Mouse (Mus musculus) layer of hippocampus, postnatal 10 days (tissue): ENCODE results near the gene Cfap65. TPM values are rescaled to one million over a fixed set of nuclear protein-coding genes. Genes with fewer than 3 reads are reported as not detected.

Source experiments
- DNase-seq, 2 experiments: peaks; one replicate each; pipeline ENCODE4 v3.0.0; 2021; ENCODE audit warnings: low spot score in 2 of 2
- long read RNA-seq: library from polyadenylated mRNA; stranded (forward); transcript quantifications from one replicate; pipeline ENCODE4 v2.0.0, GENCODE M21; 2023
- total RNA-seq, 2 experiments: library from RNA; stranded (reverse); gene quantifications; 2 replicates each; pipeline ENCODE4 v1.2.3; 2021

Gene Cfap65
- total RNA-seq, result 1 to 10 TPM; 3.3 to 3.9 TPM
- long read RNA-seq, partial matches to known transcripts, result 2 of 3 reads
- long read RNA-seq, other reads (novel, unspliced or antisense), result 1 of 3 reads

DNA sequence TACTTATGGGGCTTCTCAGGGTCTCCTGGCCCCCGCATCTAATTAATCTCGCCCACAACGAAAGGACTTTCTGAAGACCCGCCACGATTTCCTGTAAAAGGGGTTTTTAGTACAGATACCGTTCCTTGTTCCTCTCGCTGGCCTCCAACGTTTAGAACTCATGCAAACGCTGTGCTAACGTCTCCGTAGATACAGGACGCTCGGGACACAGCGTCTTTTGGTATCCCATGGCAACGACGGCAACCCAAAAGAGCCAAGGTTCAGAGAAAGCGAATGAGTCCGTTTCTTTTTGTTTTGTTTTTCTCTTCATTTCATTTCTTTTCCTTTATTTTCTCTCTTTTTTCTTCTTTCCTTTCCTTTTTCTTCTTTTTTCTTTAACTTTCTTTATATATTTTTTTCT is at the start of gene Cfap65:
TSS of gene Cfap65 (minus strand) at position 198 of the 400 bp plus-strand sequence.
- peak; percentile 67 to 71 for DNase-seq

DNA sequence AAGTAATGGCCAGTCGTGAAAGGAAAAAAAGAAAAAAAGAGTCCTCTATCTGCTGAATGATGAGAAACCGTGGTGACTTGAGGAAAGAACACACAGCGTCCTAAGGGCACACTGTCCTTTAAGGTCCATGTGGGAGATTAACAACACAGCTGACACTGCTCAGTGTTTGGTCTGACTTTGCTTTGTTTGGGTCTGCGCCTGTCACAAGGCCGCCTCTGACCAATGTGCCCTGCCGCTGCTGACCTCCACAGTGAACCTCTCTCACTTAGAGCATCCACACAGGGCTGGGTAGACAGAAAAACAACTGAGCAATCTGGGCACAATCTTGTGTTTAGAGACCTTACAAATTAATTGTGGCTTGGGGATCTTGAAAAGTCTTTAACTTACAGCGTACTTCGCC is 41.6 kb upstream of the Cfap65 start:
- no peak for DNase-seq

- DNase-seq, result no peak
These were observed 40.5 kb upstream of the Cfap65 start for GRCm38 (mm10) chr1:74975936-74976335.

DNA sequence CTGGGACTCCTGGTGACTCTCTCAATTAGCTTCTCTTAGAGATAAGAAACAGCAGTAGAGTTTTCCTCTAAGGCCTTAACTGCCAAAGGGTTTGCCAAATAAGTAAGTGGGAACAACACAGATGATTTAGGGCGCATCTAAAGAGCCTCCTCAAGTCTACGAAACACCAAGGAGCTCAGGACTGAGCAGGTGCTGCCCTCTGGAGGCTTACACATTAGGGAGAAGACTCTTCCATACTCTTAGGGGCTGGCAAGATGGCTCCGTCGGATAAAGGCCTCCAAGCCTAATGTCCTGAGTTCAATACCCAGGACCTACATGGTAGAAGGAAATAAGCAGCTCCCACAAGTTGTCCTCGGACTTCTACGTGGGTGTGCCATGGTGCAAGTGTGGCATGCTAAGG is 38.2 kb upstream of the Cfap65 start:
- no peak for DNase-seq

GRCm38 (mm10) chr1:74971353-74972050 is 36.1 kb upstream of the Cfap65 start:
- no peak for DNase-seq

DNA sequence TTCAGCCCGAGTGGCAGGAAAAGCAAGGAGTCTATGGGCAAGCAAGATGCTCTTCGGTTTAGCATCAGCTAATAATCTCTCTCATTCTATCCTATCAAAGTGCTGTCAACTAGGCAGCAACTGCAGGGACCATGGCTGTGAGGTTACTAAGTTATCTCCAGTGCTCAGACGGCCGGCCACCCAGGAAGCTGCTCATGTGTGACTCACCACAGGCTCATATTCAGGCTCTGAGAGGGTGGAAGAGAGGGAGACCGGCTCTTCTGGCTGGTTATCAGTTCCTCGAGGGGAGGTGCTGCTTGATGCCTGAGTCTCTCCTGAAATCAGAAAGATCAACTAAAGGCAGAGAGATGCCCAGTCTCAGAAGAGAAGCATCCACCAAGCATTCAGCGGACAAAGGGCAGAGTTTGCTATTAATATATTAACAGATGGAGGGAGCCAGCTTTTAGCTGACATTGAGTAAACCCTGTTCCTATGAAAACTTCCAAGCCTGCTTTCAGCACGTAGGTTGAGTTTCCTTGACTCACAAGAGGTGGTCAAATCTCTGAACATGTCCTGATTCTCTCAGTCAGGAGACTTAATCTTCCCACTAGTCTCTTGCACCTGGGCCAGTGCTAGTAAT is 32.7 kb upstream of the Cfap65 start:
- DNase-seq, result no peak

DNA sequence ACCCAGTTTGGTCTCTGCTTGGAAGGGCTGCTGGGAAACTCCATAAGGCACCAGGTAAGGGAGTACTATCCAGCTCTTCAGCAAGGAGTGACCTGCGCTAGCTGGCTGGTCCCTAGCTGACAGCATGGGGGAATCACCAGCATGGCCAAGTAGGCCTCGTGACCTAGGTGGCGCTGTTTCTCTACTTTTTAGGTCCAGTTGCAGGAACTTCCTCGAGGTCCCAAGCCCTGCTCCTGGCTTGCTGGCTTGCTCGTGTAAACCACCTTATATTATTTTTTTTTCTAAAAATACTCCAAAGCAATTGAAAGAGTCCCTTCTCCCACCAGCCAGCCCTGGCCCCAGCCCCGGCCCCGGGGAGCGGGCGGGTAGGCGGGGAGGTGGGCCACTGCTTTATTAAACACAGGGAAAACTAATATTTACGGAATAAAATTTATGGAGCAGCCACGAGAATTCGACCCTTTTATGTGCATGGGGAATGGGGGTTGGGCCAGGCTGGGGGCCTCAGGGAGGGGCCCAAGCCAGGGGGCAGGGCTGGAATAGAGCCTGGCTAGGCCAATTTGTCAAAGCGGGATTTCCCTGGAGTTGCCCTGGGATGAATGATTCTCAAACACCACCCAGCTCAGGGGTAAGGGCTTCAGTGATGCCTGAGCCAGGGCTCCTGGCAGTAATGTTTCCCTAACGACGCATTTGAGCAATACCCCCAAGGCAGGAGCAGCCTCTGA is 29.3 kb upstream of the Cfap65 start:
- peak; percentile 76 to 82 for DNase-seq

DNA sequence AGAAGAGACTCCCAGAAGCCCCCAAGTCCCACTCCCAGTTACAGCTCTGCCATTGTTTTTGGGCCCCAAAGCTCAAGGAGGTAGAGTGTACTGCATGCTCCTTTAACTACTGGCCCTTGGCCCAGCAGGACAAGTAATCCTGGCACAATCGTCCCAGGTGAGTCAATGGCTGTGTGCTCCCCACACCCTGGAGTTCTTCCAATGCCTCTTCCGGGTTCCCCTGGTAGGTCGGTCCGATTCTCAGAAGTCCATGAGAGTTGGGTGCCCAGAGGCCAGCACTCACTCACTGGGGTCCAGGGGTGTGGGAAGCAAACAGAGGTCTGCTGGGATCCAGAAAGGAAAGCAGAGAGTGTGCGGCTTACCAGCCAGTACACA is 27.4 kb upstream of the Cfap65 start:
- DNase-seq, result no peak

DNA sequence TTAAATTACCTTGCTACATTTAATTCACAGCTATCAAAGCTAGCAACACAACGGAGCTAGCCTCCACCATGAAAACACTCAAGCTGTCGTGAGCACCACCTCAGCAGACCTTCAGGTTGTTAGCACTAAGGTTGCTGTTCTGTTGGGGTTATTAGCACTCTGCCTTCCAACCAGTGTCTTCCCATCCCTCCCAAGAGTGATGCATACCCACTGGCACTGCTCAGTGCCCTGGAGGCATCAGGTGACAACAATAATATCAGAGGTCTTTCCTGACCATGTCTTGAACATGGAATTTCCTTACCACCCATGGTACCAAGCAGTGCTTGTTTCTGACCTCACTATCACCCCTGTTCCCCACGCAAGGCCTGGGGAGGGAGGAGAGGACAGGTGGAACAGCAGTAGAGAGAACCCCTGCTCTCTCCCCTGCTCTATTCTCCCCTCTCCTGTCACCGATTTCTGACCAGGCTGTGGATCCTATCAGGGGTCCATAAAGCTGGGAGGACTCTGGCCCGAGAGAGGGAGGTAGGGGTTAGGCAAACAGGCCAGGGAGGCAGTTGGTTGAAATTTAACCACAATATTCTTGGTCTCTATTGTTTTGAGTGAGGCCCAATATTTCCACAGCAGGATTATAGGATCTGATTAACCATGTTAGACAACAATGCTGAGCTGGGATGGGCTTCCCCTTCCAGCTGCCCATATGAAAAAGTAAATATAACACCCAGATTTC is 26.9 kb upstream of the Cfap65 start:
- no peak for DNase-seq

- no peak for DNase-seq
These were observed 26.3 kb upstream of the Cfap65 start for GRCm38 (mm10) chr1:74961722-74962121.

DNA sequence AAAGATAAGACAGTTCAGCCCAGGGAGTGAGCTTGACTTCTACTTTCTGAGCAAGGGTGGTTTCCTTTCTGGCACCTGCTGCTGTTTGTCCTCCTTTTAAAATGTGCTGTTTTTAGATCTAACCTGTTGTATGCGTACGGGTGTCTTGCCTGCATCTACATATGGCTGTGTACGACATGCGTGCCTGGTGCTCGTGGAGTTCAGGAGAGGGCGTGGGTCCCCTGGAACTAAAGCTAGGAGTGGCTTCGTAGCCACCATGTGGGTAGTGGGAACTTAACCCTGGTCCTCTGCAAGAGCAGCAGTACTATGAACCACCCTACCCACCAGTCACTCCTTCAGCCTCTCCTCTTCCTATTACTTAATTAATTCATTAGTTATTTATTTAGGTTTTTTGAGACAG is 24.7 kb upstream of the Cfap65 start:
- no peak for DNase-seq

- DNase-seq, result no peak
These were observed 16.3 kb upstream of the Cfap65 start, which contains the start of gene Ihh for GRCm38 (mm10) chr1:74951556-74952210. Gene Ihh (minus strand): TSS chr1:74951672.

DNA sequence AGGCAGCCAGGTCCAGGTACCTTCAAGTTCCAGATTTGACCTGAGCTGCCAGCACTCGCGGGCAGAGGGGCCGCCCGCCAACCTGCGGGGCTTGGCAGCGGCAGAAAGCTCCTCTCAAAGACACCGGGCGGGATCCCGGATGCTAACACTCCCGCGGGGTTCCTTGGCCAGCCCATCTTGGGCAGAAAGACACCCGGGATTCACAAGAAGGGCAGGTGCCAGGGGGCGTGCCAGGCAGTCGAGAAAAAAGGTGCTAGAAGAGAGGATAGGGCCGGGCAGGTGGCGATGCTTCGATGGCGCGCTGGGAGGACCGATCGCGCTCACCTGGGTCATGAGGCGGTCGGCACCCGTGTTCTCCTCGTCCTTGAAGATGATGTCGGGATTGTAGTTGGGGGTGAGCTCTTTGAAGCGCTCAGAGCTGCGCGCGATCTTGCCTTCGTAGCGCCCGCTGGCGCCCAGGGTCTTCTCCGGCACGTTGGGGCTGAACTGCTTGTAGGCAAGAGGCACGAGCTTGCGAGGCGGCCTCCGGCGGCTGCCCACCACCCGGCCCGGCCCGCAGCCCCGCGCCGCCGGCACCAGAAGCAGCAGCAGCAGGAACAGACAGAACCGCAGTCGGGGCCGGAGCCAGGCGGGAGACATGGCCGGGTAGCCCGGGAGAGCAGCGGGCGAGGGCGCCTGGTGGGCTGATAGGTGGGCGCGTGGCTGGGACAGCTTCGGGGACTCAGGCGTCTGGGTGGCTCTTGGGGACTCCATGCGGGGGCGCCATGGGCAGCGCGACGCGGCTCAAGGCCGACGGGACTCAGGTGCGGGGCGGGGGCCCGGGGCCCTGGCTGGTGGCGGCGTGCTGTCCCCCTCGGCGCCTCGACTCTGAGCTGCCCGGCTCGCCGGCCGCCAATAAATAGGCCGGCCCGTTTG is 15.4 kb upstream of the Cfap65 start:
- DNase-seq, result peak in 1 of 2 experiments; percentile 17

GRCm38 (mm10) chr1:74950066-74950465 is 14.7 kb upstream of the Cfap65 start:
- peak in 1 of 2 experiments; percentile 15 for DNase-seq

DNA sequence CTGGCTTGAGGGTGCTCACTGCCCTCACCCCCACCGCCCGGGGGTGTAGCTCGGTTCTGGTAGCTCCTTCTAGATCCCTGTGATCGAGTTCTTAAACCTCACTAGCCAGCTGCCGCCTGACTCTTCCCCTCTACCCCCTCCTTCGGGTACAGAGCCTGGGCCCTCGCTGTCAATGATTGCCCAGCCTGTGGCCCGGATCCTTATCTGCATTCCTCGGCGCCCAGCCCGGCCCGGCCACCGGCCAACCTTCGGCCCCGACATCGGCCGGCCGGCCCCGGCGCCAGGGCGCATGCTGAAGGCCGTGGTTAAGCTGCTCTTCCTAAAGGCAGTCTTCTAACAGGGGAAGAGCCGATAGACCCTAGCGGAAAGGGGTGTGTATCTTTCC is 14.3 kb upstream of the Cfap65 start:
- no peak for DNase-seq

DNA sequence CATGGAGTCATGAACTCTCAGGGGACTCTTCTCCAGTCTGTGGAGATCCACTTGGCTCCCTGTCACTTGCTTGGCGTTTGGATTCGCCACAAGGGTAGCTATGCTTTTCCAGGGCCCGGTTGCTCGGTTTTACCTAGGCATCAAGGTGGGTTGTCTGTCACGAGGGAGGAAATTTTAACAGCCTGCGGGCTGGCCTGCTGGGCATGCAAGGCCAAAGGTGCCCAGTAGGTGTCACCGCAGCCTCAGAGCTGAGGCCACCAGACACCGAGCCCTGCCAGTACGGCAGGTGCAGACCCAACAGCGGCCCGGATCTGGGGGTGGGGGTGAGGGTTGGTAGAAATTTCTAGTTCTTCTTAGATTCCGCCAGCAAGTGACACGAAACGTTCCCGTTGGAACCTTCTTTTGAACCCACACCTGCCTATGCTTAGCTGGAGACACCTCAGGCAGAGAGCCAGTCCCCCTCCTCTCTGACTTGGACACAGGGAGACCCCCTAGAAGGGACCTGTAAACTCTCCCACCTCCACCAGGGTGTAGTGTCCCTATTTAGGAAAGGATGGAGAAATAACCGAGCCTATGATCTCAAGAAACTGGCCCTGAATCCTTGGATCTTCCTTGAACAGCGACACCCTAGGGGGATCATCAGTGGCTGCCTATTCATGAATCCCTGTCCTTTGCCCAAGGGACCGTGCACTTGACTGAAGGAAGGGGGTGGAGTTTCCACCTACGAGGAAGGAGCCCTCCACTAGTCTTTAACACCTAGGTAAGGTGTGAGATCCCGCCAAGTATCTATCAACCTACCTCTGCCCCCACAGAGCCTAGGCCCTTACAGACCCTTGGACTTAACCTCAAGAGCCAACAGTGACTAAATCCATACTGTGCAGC is 13.6 kb upstream of the Cfap65 start:
- DNase-seq, result peak; percentile 70 to 75

- DNase-seq, result peak in 1 of 2 experiments; percentile 22
These were observed 12.7 kb upstream of the Cfap65 start for GRCm38 (mm10) chr1:74947986-74948670.

GRCm38 (mm10) chr1:74941651-74942360 is 6.4 kb upstream of the Cfap65 start:
- DNase-seq, result no peak
